Mouse (Mus musculus) ES-Bruce4 (cell line): Measurements from ENCODE around the gene Kctd6.

ENCODE experiments used
- CTCF ChIP-seq: IDR thresholded peaks from one replicate; pipeline ENCODE4 v1.8.1; 2011; ENCODE audit warnings: low read depth, low read length
- EP300 ChIP-seq: IDR thresholded peaks from 2 replicates; pipeline ENCODE4 v1.6.1; 2011; ENCODE audit warnings: low read depth, low read length; ENCODE audit not compliant: insufficient read depth

DNA sequence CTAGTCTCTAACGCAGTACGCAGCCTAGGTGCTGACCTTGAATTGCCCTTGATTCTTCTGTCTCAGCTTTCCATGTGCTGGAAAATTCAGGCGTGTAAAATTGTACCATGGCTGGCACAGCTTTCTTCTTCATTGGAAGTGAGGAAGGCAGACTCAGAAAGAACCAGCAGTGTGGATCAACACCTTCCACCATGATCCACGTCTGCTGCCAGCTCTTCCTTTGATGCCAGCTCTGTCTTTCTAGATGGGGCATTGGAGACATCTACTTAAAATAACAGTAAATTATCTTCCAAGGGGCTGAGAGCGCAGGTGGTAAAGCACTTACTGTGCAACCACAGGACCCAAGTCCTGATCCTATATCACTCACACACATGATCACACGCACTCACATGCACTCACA lies 21.2 kb upstream of the Kctd6 start:
- TF ChIP-seq CTCF (no peak), EP300 (no peak)
